Mouse (Mus musculus) left cerebral cortex, postnatal 10 days (tissue): ENCODE results near the gene Syvn1. TPM values are rescaled to one million over a fixed set of nuclear protein-coding genes. Genes with fewer than 3 reads are reported as not detected.

Source experiments
- DNase-seq, 2 experiments: peaks; one replicate each; pipeline ENCODE4 v3.0.0; 2021 to 2022; ENCODE audit warnings: low spot score in 2 of 2, mixed read lengths in 1 of 2; ENCODE audit errors: extremely low spot score in 1 of 2
- intact Hi-C: fragments of 180-260 bp; cut with DNase I; formaldehyde crosslinking; loops from one replicate; pipeline ENCODE4 v1.15.1; 2025
- microRNA-seq: library from miRNA; unstranded; fragments of <30 nt; microRNA quantifications from one replicate; pipeline ENCODE4 v1.2.0, GENCODE M21; 2022
- total RNA-seq, 2 experiments: library from RNA; stranded (reverse); gene quantifications; 2 replicates each; pipeline ENCODE4 v1.2.3; 2021

Gene Syvn1
- total RNA-seq, 2 experiments from 2014 or later = 39.3 to 40.2 TPM

- intact Hi-C loops = no loop called here
- no peak for DNase-seq
Observed at GRCm38 (mm10) chr19:6094119-6094518, 47.7 kb downstream of the Syvn1 start, which contains the start of gene AC131692.1. Gene AC131692.1, plus strand, starts transcription at chr19:6094419.

GRCm38 (mm10) chr19:6097847-6098246, 51.5 kb downstream of the Syvn1 start:
- no peak for DNase-seq
- intact Hi-C loops = no loop called here

DNA sequence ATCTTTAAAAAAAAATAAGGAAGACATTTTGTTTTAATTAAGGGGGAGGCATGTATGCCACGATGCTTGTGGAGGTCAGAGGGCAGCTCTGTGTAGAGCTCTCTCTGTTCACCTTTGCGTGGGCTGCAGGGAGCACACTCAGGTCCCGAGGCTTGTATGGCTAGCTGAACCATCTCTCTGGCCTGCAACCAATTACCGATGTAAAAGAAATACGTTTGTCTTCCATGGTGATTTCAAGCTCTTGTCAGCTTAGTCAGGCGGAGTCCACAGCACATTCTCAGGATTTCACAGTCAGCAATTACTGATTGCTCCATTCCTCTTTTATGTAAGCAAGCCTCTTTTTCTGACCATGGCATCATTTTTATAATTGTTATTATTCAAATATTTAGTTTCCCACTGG, 54.8 kb downstream of the Syvn1 start:
- DNase-seq = no peak
- intact Hi-C loops = no loop called here

- DNase-seq = no peak
- intact Hi-C loops = no loop called here
Observed at GRCm38 (mm10) chr19:6102169-6102853, 55.9 kb downstream of the Syvn1 start.

Small RNAs within 50 kb of the gene (microRNA-seq; reads per million reads assigned to microRNA genes)
- gene Mir6988 = 2.6 reads per million

Other genes with a start within 250 kb of the Syvn1 start
- gene Frmd8, start 171.3 kb upstream of the Syvn1 start, total RNA-seq = 10 to 100 TPM; 10.7 to 12.4 TPM
- gene Slc25a45, start 168.8 kb upstream of the Syvn1 start, total RNA-seq = 1 to 10 TPM; 3.4 to 3.8 TPM
- 1 to 10 TPM; 6.5 to 8.1 TPM for gene Tigd3, start 152.4 kb upstream of the Syvn1 start, total RNA-seq
- 10 to 100 TPM; 76.8 to 80.7 TPM for gene Dpf2, start 133.6 kb upstream of the Syvn1 start, total RNA-seq
- 1 to 10 TPM; 8.3 to 9.8 TPM for gene Cdc42ep2, start 121.8 kb upstream of the Syvn1 start, total RNA-seq
- 10 to 100 TPM in 1 of 2 experiments, 1 to 10 TPM in 1; 8.0 to 10.7 TPM for gene Pola2, start 82.4 kb upstream of the Syvn1 start, total RNA-seq
- gene Slc22a20, start 60.4 kb upstream of the Syvn1 start, total RNA-seq = not detected
- gene Capn1, start 30.7 kb upstream of the Syvn1 start, total RNA-seq = 10 to 100 TPM; 18.2 to 19.3 TPM
- gene Mrpl49, start 11.2 kb downstream of the Syvn1 start, total RNA-seq = 10 to 100 TPM; 43.3 to 45.3 TPM
- gene Fau, start 11.3 kb downstream of the Syvn1 start, total RNA-seq = 100 to 1,000 TPM; 698 to 713 TPM
- gene Znhit2, start 14.6 kb downstream of the Syvn1 start, total RNA-seq = 10 to 100 TPM; 37.0 to 41.3 TPM
- gene Tm7sf2, start 21.8 kb downstream of the Syvn1 start, total RNA-seq = 10 to 100 TPM; 61.5 to 63.8 TPM
- gene Vps51, start 30.7 kb downstream of the Syvn1 start, total RNA-seq = 10 to 100 TPM; 90.8 to 94.8 TPM
- not detected for gene Tmem262, start 33.5 kb downstream of the Syvn1 start, total RNA-seq
- not detected for gene Gm28374, start 35.7 kb downstream of the Syvn1 start, total RNA-seq
- gene Zfpl1, start 38.4 kb downstream of the Syvn1 start, total RNA-seq = 10 to 100 TPM; 36.3 to 37.9 TPM
- under 1 TPM; 0.90 to 0.95 TPM for gene Cdca5, start 38.4 kb downstream of the Syvn1 start, total RNA-seq
- not detected for gene AC131692.1, start 47.8 kb downstream of the Syvn1 start, total RNA-seq
- under 1 TPM; 0.13 to 0.18 TPM for gene Naaladl1, start 59.2 kb downstream of the Syvn1 start, total RNA-seq
- 10 to 100 TPM; 23.0 to 24.7 TPM for gene Sac3d1, start 72.1 kb downstream of the Syvn1 start, total RNA-seq
- gene Snx15, start 81.7 kb downstream of the Syvn1 start, total RNA-seq = 10 to 100 TPM; 39.1 to 41.3 TPM
- gene Batf2, start 94.4 kb downstream of the Syvn1 start, total RNA-seq = under 1 TPM in 1 of 2 experiments, not detected in 1; 0.43 TPM
- gene Arl2, start 95.0 kb downstream of the Syvn1 start, total RNA-seq = 10 to 100 TPM; 58.2 to 59.9 TPM
- not detected for gene Majin, start 137.8 kb downstream of the Syvn1 start, total RNA-seq
- gene Gpha2, start 179.8 kb downstream of the Syvn1 start, total RNA-seq = not detected
- gene Ppp2r5b, start 189.3 kb downstream of the Syvn1 start, total RNA-seq = 100 to 1,000 TPM; 214 to 224 TPM
- gene Atg2a, start 195.1 kb downstream of the Syvn1 start, total RNA-seq = 10 to 100 TPM; 32.9 to 34.9 TPM
- gene Ehd1, start 230.1 kb downstream of the Syvn1 start, total RNA-seq = 10 to 100 TPM; 45.0 to 49.0 TPM